Mouse (Mus musculus) fibroblast of lung, adult 2 months (primary cell): Measurements from ENCODE around the gene Cd93.

Experiments
- DNase-seq: peaks from one replicate; pipeline ENCODE4 v3.0.0-alpha.2; 2011; ENCODE audit warnings: low read depth

The Cd93 gene

GRCm38 (mm10) chr2:148442172-148442571 lies 1.2 kb downstream of the Cd93 start:
- DNase-seq, result no peak

GRCm38 (mm10) chr2:148441421-148441820 lies 1.9 kb downstream of the Cd93 start:
- no peak for DNase-seq

DNA sequence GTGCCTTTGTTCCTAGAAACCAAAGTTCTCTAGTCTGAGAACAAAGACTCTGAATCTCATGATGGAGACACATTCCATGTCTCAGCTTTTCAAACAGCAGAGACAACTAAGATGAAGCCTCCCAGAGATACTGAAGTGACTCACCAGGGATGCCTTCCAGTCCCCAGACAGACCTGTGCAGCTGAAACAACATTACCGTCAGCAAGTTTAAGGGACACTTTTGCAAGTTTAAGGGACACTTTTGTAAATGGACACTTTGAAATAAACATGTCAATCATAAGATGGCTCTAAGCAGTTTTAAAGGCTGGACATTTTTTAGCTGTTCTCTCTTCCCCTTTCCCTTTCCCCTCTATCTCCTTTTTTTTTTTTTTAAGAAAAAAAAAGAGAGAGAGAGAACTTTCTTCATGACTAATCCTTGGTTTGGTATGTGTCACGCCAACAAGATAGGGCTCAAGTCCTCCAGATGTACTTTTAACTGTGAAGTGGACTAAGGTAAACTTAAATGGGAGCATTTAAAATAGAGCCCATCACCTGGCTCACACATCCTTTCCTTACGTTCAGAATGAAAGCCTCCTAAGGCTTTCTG lies 3.6 kb downstream of the Cd93 start:
- no peak for DNase-seq

GRCm38 (mm10) chr2:148436285-148436684 lies 7.1 kb downstream of the Cd93 start:
- DNase-seq, result no peak

- DNase-seq, result no peak
Measured at GRCm38 (mm10) chr2:148432346-148432745, 11.0 kb downstream of the Cd93 start.

GRCm38 (mm10) chr2:148430941-148431340 lies 12.4 kb downstream of the Cd93 start:
- no peak for DNase-seq

- no peak for DNase-seq
Measured at GRCm38 (mm10) chr2:148429001-148429505, 14.3 kb downstream of the Cd93 start.

DNA sequence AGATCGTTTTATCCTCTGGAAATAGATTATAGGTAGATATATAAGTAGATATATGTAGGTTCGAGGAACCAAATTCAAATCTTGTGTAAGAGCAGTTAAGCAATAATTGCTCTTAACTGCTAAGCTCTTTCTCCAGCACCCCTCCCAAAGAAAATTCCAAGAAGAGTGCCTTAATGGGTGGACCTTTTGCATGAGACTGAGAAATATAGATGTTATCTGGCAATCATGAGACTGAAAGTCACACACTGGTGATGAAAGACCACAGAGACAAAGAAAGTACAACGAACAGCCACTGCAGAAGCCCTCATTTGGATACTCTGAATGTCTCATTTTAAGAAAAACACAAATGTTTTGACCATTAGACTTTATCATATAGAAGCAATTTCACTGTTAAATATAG lies 14.8 kb downstream of the Cd93 start:
- no peak for DNase-seq

- DNase-seq, result no peak
Measured at GRCm38 (mm10) chr2:148427553-148427952, 15.8 kb downstream of the Cd93 start.

DNA sequence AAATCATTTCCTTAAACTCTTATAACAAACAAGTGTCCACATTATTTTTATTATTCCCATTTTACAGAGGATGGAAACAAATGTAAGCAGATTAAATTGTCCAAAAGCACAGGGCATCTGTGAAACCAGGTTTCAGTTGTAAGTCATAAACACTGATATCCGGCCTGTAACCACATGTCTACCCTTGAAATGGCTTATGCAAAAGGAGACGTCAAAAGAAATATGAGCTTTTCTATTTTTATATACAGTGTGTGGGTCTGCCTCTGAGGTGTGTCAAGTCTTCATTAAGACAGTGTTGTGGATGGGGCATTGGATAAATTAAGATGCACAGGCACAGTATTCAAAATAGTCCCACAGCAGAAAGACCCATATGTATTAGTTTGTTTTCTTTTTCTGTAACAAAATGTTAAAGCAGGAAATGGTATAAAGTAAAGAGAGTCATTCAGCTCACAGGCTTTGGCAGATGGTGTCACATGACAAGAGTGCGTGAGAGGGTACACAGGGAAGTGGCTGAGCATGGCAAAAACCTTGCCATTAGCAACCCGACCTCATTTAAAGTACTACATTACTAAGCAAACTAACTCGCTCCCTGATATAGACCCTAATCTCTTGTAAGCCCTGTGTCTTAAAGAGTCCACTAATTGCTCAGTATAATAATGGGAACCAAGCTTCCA lies 17.5 kb downstream of the Cd93 start:
- DNase-seq, result no peak

DNA sequence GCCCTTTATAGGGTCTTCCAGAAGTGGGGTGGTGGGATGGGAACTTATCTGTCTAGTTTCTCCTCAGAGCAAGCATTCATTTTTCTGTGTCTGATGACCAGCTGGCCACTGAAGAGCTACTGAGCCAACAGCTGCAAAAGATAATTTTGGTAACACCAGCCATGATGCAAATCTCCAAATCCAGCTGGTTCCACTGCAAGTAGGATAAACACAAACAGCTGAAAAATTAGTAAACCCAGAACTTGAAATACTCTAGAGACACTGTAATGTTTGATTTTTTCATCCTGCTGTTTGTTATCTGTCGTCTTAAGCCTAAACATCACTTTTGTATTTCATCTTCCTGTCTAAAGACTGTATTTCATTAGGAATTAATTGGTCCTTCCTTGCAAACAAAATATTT lies 21.7 kb downstream of the Cd93 start:
- DNase-seq, result no peak

GRCm38 (mm10) chr2:148421112-148421511 lies 22.3 kb downstream of the Cd93 start:
- no peak for DNase-seq

DNA sequence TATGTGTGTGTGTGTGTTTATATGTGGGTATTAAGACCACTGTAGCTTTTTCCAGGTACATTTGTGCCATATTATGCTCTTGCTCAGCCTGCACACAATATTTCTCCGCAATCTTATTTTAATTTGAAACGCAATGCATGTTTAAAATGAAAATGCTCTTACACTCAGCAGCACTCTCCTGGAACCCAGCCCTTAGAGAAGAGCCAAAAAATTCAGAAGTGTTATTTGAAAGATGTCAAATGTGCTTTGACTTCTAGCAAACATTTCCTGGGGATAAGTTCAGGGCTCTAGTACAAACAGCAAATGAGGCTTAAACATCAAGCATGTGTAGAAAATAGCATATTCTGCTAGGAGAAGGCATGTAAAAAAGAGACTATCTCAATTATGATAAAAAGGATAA lies 23.6 kb downstream of the Cd93 start:
- DNase-seq, result no peak

DNA sequence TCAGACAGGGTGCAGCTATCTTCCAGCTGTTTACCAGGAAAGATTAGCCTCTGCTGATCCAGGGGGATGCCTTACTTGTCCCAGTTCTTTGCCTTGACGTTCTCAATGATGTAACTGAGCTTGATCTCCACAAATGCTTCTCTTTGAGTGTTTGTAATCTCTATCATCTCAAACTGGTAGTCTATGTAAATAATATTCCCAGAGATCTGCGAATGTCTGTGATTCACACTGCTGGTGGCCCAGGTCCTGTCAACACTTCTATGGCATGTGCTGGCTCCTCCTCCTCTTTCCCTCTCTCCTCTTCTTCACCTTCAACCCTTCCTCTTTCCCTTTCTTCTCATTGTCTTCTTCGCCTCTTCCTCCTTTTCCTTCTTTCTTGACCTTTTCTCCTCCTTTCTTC lies 24.2 kb downstream of the Cd93 start:
- DNase-seq, result no peak

- no peak for DNase-seq
Measured at GRCm38 (mm10) chr2:148409821-148410220, 33.5 kb downstream of the Cd93 start.

GRCm38 (mm10) chr2:148409141-148409540 lies 34.2 kb downstream of the Cd93 start:
- peak; percentile 81 for DNase-seq

GRCm38 (mm10) chr2:148408761-148409120 lies 34.6 kb downstream of the Cd93 start:
- DNase-seq, result no peak

GRCm38 (mm10) chr2:148407870-148408760 lies 35.2 kb downstream of the Cd93 start, which contains the start of gene Thbd:
TSS of gene Thbd (minus strand) at chr2:148408188.
- no peak for DNase-seq

DNA sequence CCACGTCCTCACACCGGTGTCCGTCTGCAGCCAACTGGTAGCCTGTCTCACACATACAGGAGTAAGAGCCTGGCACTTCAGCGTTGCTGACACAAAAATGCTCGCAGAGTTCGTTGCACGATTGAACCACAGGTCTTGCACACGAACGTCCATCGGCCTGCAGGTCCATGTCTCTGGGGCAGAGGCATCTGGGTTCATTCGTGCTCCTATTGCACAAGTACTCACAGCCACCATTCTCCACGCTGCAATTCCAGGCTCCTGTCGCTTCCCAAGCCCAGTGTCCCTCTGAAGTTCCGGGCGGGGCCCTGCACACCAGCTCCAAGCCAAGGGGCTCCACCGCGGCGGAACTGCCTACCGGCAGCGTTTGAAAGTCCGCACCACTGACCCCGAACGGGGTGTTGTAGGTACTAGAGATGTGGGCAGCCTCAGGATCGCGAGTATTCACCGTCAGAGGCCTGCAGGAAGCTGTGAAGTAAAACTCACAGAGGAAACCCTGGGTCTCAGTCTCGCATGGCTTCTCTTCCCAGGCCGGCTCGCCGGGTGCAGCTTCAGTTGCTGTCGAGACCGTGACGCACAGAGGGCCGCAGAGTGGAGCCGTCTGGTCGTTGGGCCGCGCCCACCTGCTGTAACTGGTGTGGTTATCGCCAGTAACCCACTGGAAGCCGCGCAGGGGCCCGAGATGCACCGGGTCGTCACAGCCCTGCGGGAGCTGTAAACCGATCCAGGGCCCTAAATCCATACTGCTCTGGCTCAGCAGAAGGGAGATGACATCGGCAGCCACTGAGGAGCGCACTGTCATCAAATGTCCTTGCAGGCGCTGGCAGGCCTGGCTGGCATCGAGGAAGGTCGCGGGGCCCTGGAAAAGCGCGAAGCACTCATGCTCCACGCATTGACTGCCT lies 36.1 kb downstream of the Cd93 start:
- DNase-seq, result no peak

DNA sequence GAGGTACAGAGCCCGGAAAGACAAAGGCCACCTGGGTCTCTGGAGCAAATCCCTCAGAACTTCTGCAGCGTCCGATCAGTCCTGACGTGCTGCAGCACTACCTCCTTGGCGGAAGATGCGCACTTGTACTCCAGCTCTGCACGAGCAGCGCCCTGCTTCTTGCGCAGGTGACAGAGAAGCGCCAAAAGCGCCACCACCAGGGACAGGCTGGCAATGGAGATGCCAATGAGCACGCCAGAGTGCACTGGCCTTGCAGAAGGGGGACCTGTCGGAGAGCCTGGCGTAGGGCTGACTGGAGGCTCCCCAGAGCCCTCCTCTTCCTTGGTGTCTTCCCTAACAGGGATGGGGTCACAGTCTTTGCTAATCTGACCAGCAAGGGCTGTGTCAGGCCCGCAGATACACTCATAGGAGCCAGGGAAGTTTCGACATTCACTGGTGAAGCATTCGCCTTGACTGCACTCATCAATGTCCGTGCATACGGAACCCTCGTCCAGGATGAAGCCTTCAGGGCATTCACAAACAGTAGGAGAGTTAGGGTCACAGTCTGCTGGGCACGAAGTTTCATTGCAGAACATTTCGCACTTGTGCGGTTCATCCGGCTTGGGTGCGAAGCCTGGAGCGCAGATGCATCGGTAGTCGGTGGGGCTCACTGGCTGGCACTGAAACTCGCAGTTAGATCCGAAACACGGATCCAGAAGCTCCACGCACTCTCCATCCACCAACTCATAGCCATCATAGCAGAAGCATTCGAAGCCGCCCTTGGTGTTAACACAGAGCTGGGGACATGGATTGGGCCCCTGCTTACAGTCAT lies 37.0 kb downstream of the Cd93 start:
- DNase-seq, result no peak

GRCm38 (mm10) chr2:148404906-148405305 lies 38.5 kb downstream of the Cd93 start:
- no peak for DNase-seq
